ENCODE assay signal across 9 mouse cellular contexts in genomic region chr11:33827085-33827828, GRCm38 (mm10).
DNase-seq lines count a peak whose midpoint lies in the region; ATAC-seq and TF ChIP-seq lines count a peak whose summit lies in the region.
"Had no signal": no experiment of that assay in that cellular context is flagged by ENCODE, and none has a peak within 500 bp of the region (broad histone marks: within the 10 kb centered on the region; RNA-seq: fewer than 3 reads in every experiment).

No protein-coding gene starts in this region.

- no peaks in the 10 kb centered on the region for H3K36me3 ChIP-seq in midbrain, embryonic 13.5 days
- no peaks in the 10 kb centered on the region for H3K36me3 ChIP-seq in midbrain, embryonic 10.5 days
- H3K36me3 ChIP-seq in hindbrain, postnatal 0 days (ENCODE audit: insufficient read depth, low read length) = no peaks in the 10 kb centered on the region

- peaks cover 26% of the 10 kb centered on the region for H3K4me1 ChIP-seq in midbrain, embryonic 13.5 days (replicated peaks)
- H3K4me1 ChIP-seq in midbrain, embryonic 10.5 days = peaks cover 16% of the 10 kb centered on the region
- peaks cover 27% of the 10 kb centered on the region for H3K4me1 ChIP-seq in hindbrain, postnatal 0 days (ENCODE audit: insufficient read depth, low read length)

- H3K4me3 ChIP-seq in midbrain, embryonic 13.5 days (replicated peaks) = no peak overlapping the region
- H3K4me3 ChIP-seq in midbrain, embryonic 10.5 days = no peak overlapping the region
- H3K4me3 ChIP-seq in hindbrain, postnatal 0 days (ENCODE audit: low read length) = no peak overlapping the region
- H3K4me3 ChIP-seq: heart, adult 2 months had no signal

- 0 out of 2 replicates have a peak overlapping the region, but pooled peaks have one; percentile 11 for H3K4me2 ChIP-seq in midbrain, embryonic 13.5 days (replicated peaks)
- H3K4me2 ChIP-seq in hindbrain, postnatal 0 days (ENCODE audit: low read depth, low read length) = no peak overlapping the region

- H3K27me3 ChIP-seq in midbrain, embryonic 13.5 days = no peaks in the 10 kb centered on the region
- H3K27me3 ChIP-seq in midbrain, embryonic 10.5 days (ENCODE audit: low read depth, poor library complexity, severe bottlenecking) = no peaks in the 10 kb centered on the region
- no peaks in the 10 kb centered on the region for H3K27me3 ChIP-seq in hindbrain, postnatal 0 days (ENCODE audit: insufficient read depth, low read length)

- TF ChIP-seq CTCF in hindbrain, postnatal 0 days (IDR thresholded peaks at IDR 0.05; ENCODE audit: low read depth) = no peak

- H3K27ac ChIP-seq in midbrain, embryonic 13.5 days = peak overlapping the region; percentile 83
- no peak overlapping the region for H3K27ac ChIP-seq in midbrain, embryonic 10.5 days (replicated peaks)
- peak overlapping the region; percentile 56 for H3K27ac ChIP-seq in hindbrain, postnatal 0 days
- H3K27ac ChIP-seq: heart, adult 2 months had no signal

- no peaks in the 10 kb centered on the region for H3K9me3 ChIP-seq in midbrain, embryonic 13.5 days
- no peaks in the 10 kb centered on the region for H3K9me3 ChIP-seq in midbrain, embryonic 10.5 days (replicated peaks)
- H3K9me3 ChIP-seq in hindbrain, postnatal 0 days (ENCODE audit: low read length) = no peaks in the 10 kb centered on the region

- DNase-seq in midbrain, embryonic 10.5 days (ENCODE audit: low spot score) = no peak
- DNase-seq in cerebellum, postnatal 25 days = peak; percentile 69 to 74
- peak; percentile 83 for DNase-seq in hindbrain, postnatal 0 days (ENCODE audit: low spot score)
- peak; percentile 18 for DNase-seq in telencephalon, adult 2 months (ENCODE audit: low read depth, low spot score)
- no peak for DNase-seq in heart, adult 8-10 months (ENCODE audit: low spot score)
- no peak for DNase-seq in layer of hippocampus, postnatal 25 days (ENCODE audit: extremely low spot score in 1 of 2, low spot score in 1 of 2)
- DNase-seq: heart, adult 2 months had no signal

- H3K9ac ChIP-seq in midbrain, embryonic 13.5 days (replicated peaks) = 0 out of 2 replicates have a peak overlapping the region, but pooled peaks have one; percentile 4
- H3K9ac ChIP-seq in hindbrain, postnatal 0 days (replicated peaks; ENCODE audit: low read length) = 0 out of 2 replicates have a peak overlapping the region, but pooled peaks have one; percentile 28

- 41% methylated on average over 12 of the region's 12 CpGs for whole genome bisulfite sequencing in midbrain, embryonic 13.5 days
- 76% methylated on average over 12 of the region's 12 CpGs for WGBS in midbrain, embryonic 10.5 days
- WGBS in hindbrain, postnatal 0 days = 22% methylated on average over 12 of the region's 12 CpGs

- peak; percentile 80 for ATAC-seq in midbrain, embryonic 13.5 days
- ATAC-seq in hindbrain, postnatal 0 days = peak; percentile 77
- ATAC-seq: inflammation-experienced regulatory T-cells, adult 6 months had no signal

Comparison
In these comparisons a context has a peak if more than half of its experiments do, and no peak if none do; other contexts are left out.
1. DNase-seq: peak in cerebellum, postnatal 25 days (2 of 2), hindbrain, postnatal 0 days (single experiment) and telencephalon, adult 2 months (single experiment); none in midbrain, embryonic 10.5 days (single experiment), heart, adult 8-10 months (single experiment) and layer of hippocampus, postnatal 25 days (0 of 2).